Mouse (Mus musculus): ENCODE measurements around the gene Gltp. TPM values are rescaled to one million over a fixed set of nuclear protein-coding genes. Genes with fewer than 3 reads are reported as not detected.

The Gltp gene
- total and polyA plus RNA-seq, 2 experiments from 2014 or later = 19.8 to 32.1 TPM

DNA sequence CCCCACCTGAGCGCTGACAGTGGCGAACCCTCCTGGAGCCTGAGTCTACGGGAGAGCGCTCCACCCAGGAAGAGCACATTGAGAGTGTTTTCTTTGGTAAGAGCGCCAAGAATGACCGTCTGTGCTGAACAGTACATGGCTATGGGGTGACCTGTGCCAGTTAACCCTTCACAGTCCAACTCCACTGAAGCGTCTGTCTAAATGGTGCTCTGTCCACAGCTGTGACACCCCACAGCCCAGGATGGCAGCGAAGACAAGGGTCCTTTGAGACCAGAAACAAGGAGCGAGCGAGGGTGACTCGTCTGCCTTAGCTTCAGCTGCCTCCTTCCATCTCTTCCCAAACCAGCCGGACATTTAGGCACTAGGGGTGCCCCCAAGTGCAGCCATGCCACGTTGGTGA lies 2.1 kb downstream of the Gltp start:
- no peaks in the 10 kb centered on the region for H3K9me3 ChIP-seq (ENCODE audit: low read length)
- no peak overlapping the region for H3K9ac ChIP-seq
- no peaks in the 10 kb centered on the region for H3K36me3 ChIP-seq (ENCODE audit: insufficient read depth)
- H3K27ac ChIP-seq (ENCODE audit: low read depth, low read length) = no peak overlapping the region
- H3K27me3 ChIP-seq (ENCODE audit: insufficient read depth, low read length) = 0 out of 2 replicates have a peak, but pooled peaks cover under 1% of the 10 kb centered on the region
- no peak for TF ChIP-seq CTCF (IDR thresholded peaks at IDR 0.05; ENCODE audit: low read depth)
- ATAC-seq (no peak; the same call in 1 of the 2 replicates), DNase-seq (no peak)
- no peak overlapping the region for H3K4me3 ChIP-seq (ENCODE audit: low read depth, low read length)
- H3K4me2 ChIP-seq (ENCODE audit: low read depth) = no peak overlapping the region
- no peaks in the 10 kb centered on the region for H3K4me1 ChIP-seq (ENCODE audit: insufficient read depth)
- WGBS = 83% methylated on average over 13 of the region's 13 CpGs

DNA sequence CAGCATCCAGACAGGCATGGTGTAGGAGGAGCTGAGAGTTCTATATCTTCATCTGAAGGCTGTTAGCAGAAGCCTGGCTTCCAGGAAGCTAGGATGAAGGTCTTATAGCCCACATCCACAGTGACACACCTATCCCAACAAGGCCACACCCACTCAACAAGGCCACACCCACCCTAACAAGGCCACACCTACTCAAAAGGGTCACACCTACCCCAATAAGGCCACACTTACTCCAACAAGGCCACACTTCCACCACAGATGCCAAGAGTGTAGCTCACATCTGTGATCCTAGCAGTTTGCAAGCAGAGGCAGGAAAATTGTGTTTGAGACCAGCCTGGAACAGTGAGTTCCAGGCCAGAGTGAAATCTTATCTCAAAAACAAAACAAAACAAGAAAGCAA lies 2.9 kb downstream of the Gltp start:
- H3K27me3 ChIP-seq (ENCODE audit: insufficient read depth, low read length) = no peaks in the 10 kb centered on the region
- H3K36me3 ChIP-seq (ENCODE audit: insufficient read depth) = no peaks in the 10 kb centered on the region
- DNase-seq (no peak), ATAC-seq (no peak)
- H3K4me2 ChIP-seq (ENCODE audit: low read depth) = no peak overlapping the region
- no peaks in the 10 kb centered on the region for H3K4me1 ChIP-seq (ENCODE audit: insufficient read depth)
- no peak overlapping the region for H3K27ac ChIP-seq (ENCODE audit: low read depth, low read length)
- no peaks in the 10 kb centered on the region for H3K9me3 ChIP-seq (ENCODE audit: low read length)
- TF ChIP-seq CTCF (IDR thresholded peaks at IDR 0.05; ENCODE audit: low read depth) = no peak
- no peak overlapping the region for H3K4me3 ChIP-seq (ENCODE audit: low read depth, low read length)
- no peak overlapping the region for H3K9ac ChIP-seq

DNA sequence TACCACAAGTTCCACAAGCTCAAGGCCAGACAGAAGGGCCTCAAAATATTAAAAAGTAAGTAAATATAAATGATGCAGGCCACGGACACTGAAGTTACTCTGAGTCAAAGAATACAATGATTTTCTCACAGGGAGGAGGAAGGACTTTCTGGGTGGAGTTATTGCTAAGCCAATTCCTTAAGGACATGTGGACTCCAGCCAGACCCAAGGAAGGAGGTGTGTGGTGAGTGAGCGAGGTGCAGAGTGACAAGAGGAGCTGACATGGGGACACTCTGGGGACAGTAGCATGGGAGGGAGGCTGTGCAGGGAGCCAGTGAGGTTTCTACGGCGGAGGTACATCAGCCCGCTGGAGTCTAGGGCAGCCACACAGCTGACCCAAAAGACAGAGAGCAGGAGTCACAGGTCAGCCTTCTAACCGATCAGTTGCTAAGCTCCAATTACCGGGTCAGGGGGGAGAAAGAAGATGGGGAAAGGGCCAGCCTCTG lies 4.0 kb downstream of the Gltp start:
- TF ChIP-seq CTCF (IDR thresholded peaks at IDR 0.05; ENCODE audit: low read depth) = no peak
- H3K27ac ChIP-seq (ENCODE audit: low read depth, low read length) = no peak overlapping the region

DNA sequence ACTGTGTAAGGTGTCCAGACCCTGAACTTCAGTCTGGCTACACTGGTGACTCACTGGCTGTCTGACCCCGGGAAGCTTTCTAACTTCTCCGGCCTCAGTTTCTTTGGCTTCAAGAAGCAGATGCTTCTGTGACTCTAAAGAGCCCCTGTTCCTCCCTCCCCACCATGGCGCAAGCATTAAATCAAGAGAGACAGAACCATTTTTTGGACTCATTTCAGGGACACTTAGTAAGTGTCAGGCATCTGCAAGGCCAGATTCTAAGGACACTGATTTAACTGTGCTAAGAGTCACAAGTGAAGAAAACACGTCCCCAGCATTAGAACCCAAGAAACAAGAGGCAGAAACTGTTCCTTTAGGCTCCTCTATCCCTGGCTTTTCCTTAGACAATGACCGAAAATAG lies 4.8 kb downstream of the Gltp start:
- Histone ChIP-seq H3K36me3 (ENCODE audit: insufficient read depth) (no peaks in the 10 kb centered on the region), H3K4me2 (ENCODE audit: low read depth) (no peak overlapping the region), H3K9ac (no peak overlapping the region), H3K4me1 (ENCODE audit: insufficient read depth) (no peaks in the 10 kb centered on the region), H3K9me3 (ENCODE audit: low read length) (no peaks in the 10 kb centered on the region), H3K27me3 (ENCODE audit: insufficient read depth, low read length) (no peaks in the 10 kb centered on the region), H3K27ac (ENCODE audit: low read depth, low read length) (no peak overlapping the region), H3K4me3 (ENCODE audit: low read depth, low read length) (no peak overlapping the region)
- WGBS = 92% methylated on average over 5 of the region's 5 CpGs
- no peak for DNase-seq
- TF ChIP-seq CTCF (IDR thresholded peaks at IDR 0.05; ENCODE audit: low read depth) = no peak
- ATAC-seq = no peak

More for the DNA sequence above, 4.0 kb downstream of the Gltp start:
- no peaks in the 10 kb centered on the region for H3K9me3 ChIP-seq (ENCODE audit: low read length)
- DNase-seq (no peak), ATAC-seq (no peak)
- H3K4me1 ChIP-seq (ENCODE audit: insufficient read depth) = no peaks in the 10 kb centered on the region
- 76% methylated on average over 7 of the region's 7 CpGs for WGBS
- H3K9ac ChIP-seq = no peak overlapping the region
- no peaks in the 10 kb centered on the region for H3K36me3 ChIP-seq (ENCODE audit: insufficient read depth)
- no peak overlapping the region for H3K4me2 ChIP-seq (ENCODE audit: low read depth)
- H3K4me3 ChIP-seq (ENCODE audit: low read depth, low read length) = no peak overlapping the region
- H3K27me3 ChIP-seq (ENCODE audit: insufficient read depth, low read length) = no peaks in the 10 kb centered on the region

DNA sequence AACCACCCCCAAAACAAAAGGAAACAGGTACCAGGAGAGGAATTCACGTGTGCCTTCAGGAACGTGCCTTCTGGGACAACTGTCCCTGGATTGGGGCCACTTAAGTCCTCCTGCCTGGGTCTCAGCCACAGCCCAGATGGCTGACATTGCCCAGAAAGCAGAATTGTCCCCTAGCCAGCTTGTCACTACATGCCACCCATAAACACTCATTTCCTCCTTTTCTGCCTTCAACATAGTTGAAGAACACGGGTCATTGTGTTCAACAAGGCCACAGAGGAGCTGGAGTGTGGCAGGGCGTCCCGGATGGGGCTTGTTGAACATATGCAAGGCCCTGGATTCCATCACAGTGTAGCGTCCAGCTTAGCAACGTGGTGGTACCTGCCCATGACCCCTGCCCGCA lies 9.1 kb downstream of the Gltp start:
- DNase-seq = no peak
- no peak for TF ChIP-seq CTCF (IDR thresholded peaks at IDR 0.05; ENCODE audit: low read depth)
- Histone ChIP-seq H3K27ac (ENCODE audit: low read depth, low read length) (no peak overlapping the region), H3K4me1 (ENCODE audit: insufficient read depth) (no peaks in the 10 kb centered on the region), H3K4me2 (ENCODE audit: low read depth) (no peak overlapping the region), H3K36me3 (ENCODE audit: insufficient read depth) (peaks cover 4% of the 10 kb centered on the region; the same call in 1 of the 2 replicates), H3K9me3 (ENCODE audit: low read length) (no peaks in the 10 kb centered on the region), H3K4me3 (ENCODE audit: low read depth, low read length) (no peak overlapping the region), H3K9ac (no peak overlapping the region), H3K27me3 (ENCODE audit: insufficient read depth, low read length) (no peaks in the 10 kb centered on the region)
- WGBS = 74% methylated on average over 8 of the region's 8 CpGs
- no peak for ATAC-seq

DNA sequence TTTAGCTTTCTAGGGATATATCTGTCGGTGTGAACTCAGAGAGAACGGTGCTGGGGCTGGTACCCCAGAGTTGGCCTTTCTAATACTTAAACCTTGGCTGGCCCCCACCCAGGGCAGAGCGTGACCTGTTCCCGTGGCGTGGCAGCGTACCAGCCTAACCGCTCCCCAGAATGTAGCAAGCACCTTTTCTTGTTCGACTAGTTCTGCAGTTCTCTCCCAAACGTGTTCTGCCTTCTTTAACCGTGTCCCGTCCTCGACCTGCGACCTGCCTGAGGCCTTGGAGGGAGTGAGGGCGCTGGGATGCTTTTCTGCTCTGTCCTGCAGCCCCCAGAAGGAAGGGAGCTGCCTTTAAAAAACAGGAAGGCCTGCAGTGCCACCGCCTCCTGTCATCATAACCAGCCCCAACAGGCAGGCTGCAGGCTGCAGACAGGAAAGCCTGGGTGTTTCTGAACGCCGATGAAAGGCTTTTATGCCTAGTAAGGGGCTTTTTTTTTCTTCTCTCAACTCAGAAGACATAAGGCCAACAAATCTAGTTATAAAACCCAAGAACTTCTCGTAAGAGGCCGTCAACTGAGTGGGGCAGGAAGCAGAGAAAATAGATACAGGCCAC lies 10.0 kb downstream of the Gltp start:
- Histone ChIP-seq H3K27ac (ENCODE audit: low read depth, low read length) (no peak overlapping the region), H3K4me2 (ENCODE audit: low read depth) (no peak overlapping the region), H3K36me3 (ENCODE audit: insufficient read depth) (peaks cover 10% of the 10 kb centered on the region; the same call in 1 of the 2 replicates), H3K27me3 (ENCODE audit: insufficient read depth, low read length) (no peaks in the 10 kb centered on the region), H3K9me3 (ENCODE audit: low read length) (no peaks in the 10 kb centered on the region), H3K4me1 (ENCODE audit: insufficient read depth) (no peaks in the 10 kb centered on the region), H3K4me3 (ENCODE audit: low read depth, low read length) (no peak overlapping the region), H3K9ac (no peak overlapping the region)
- DNase-seq = no peak
- 80% methylated on average over 19 of the region's 19 CpGs for WGBS
- ATAC-seq = no peak
- TF ChIP-seq CTCF (IDR thresholded peaks at IDR 0.05; ENCODE audit: low read depth) = no peak

DNA sequence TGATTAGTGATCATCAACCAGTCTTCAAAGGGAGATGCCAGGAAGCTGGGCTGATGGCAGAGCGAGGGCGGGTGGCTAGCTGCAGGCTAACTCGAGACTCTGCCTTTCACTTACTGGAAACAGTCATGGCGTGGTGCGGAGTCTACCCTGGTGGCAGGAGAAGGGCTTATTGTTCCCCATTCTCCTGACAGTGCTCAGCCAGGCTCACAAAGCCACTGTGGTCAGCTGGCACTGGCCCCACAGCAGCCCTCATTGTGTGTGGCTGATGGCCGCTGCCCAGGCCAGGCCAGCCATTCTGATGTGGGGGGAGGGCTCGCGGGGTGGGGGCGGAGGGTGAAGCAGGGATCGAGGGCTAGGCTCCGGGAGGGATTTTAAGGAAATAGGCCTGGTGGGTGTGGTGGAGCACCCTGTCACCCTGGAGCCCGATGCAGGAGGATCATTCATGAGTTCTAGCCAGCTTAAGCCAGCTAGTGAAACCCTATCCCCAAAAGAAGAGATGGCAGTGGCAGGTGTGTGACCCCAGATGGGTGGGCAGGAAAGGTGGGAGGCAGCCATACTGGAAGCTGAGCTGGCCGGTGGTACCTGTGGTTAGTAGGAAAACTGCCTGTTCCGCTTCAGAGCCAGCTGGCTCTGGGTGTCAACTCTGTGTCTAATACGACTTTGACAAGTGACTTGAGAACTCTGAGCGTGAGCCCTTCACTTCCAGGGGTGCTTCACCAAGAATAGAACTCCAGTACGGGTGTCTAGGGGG lies 10.8 kb downstream of the Gltp start:
- Histone ChIP-seq H3K27me3 (ENCODE audit: insufficient read depth, low read length) (no peaks in the 10 kb centered on the region), H3K4me1 (ENCODE audit: insufficient read depth) (no peaks in the 10 kb centered on the region), H3K4me2 (ENCODE audit: low read depth) (no peak overlapping the region), H3K27ac (ENCODE audit: low read depth, low read length) (no peak overlapping the region), H3K9ac (no peak overlapping the region), H3K9me3 (ENCODE audit: low read length) (no peaks in the 10 kb centered on the region), H3K4me3 (ENCODE audit: low read depth, low read length) (no peak overlapping the region), H3K36me3 (ENCODE audit: insufficient read depth) (peaks cover 10% of the 10 kb centered on the region; the same call in 1 of the 2 replicates)
- DNase-seq = no peak
- 51% methylated on average over 17 of the region's 17 CpGs for WGBS
- no peak for TF ChIP-seq CTCF (IDR thresholded peaks at IDR 0.05; ENCODE audit: low read depth)
- ATAC-seq = peak; percentile 47; the same call in 1 of the 2 replicates
